Mouse (Mus musculus): ENCODE data around the gene Wwc2. TPM values are rescaled to one million over a fixed set of nuclear protein-coding genes. Genes with fewer than 3 reads are reported as not detected.
A peak's percentile ranks its signal among the peaks of the same experiment; 100 is the strongest.

Gene Wwc2
- polyA plus RNA-seq, 1 experiment from 2014 or later = 10.6 TPM

DNA sequence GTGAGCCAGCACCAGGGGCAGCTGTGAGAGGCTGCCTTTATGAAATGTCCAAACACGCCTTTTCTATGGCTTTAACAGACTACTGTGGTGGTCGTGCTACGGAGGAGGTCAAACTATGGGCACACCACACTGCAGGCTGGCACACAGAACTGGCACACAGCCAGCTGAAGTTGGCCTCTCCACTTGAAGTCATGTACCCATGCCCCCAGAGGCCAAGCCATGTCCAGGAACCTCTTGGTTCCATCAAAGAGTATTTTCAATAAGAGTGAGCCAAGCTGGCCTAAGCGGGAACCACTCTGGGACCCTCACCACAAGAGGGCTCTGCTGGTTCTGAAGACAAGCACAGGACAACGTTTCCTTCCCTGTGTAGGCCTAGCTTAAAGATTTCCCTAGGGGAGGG, 49.7 kb downstream of the Wwc2 start:
- ATAC-seq (replicated peaks; ENCODE audit: low FRiP score, low TSS enrichment, low read depth) (no peak), DNase-seq (ENCODE audit: low spot score) (no peak)
- Histone ChIP-seq H3K4me2 (ENCODE audit: low read length) (no peak overlapping the region), H3K36me3 (ENCODE audit: control insufficient read depth, insufficient read depth, low read length) (no peaks in the 10 kb centered on the region), H3K9ac (ENCODE audit: low read length) (no peak overlapping the region), H3K4me3 (ENCODE audit: low read depth, low read length) (no peak overlapping the region), H3K27me3 (replicated peaks; ENCODE audit: control insufficient read depth, insufficient read depth, low read length) (no peaks in the 10 kb centered on the region), H3K9me3 (ENCODE audit: control insufficient read depth, low read length) (no peaks in the 10 kb centered on the region), H3K4me1 (replicated peaks; ENCODE audit: control insufficient read depth, insufficient read depth, low read length) (peaks cover 12% of the 10 kb centered on the region; the same call in 1 of the 2 replicates), H3K27ac (ENCODE audit: low read depth) (no peak overlapping the region)
- 65% methylated on average over 5 of the region's 5 CpGs for WGBS

DNA sequence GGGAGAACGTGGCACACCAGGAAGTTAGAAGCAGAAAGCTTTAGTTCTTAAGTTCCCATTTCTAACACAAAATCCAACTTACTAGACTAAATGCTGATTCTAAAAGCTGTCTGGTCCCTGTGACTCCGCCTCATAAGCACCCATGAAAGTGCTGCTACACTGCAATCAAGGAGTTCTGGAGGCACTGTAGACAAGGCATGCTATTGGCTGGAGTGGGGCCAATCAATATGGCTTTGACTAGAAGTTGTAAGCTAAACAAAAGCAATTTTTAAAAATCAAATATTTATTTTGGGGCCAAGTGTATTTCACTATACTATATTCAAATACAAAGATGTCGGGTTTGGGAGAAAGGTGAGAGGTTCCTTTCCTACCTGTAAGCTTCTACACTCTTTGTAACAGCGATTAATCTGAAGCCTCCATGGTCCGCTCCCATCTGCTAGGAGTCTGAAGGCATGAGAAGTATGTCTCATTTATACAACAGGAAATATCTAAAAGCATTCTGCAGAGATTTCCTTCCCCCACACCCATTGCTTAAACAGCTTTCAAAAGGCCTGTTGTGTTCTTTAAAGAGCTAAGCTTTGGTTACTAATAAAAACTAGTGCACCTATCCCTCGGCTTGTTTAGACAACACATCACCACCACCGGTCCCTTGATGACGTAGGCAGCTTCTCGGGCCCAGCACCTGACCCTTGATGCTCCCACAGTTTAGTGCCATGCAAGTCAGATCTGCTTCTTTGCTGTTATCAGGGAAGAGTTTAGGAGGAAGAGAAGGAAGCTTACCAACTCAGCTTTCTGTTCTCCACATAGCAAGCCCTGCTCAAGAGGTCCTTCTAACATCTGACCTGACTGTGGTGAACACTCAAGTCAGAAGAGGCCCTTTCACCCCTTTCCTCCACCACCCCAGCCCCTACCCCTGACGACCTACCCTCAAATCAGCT, 50.5 kb downstream of the Wwc2 start:
- ATAC-seq (replicated peaks; ENCODE audit: low FRiP score, low TSS enrichment, low read depth) = no peak
- WGBS = 66% methylated on average over 10 of the region's 10 CpGs

DNA sequence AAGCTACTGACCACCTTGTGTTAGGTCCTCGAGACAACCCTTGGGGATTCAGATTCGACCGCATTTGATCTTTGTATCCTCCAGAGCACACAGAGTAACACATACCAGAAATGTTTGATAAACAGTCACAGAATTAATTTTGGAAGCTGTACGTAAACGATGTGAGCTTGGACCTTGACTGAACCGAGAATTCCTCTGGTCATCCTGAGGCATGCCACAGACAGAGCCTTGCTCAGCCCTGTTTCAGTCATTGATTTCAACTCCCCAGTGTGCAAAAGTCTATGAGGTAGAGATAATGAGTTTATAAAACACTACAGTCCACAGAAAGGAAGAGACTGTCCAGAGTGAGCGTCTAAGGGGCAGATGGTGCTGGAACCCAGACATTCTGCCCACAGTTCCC, 51.5 kb downstream of the Wwc2 start:
- no peak overlapping the region for H3K9ac ChIP-seq (ENCODE audit: low read length)

More for the DNA sequence above, 50.5 kb downstream of the Wwc2 start:
- no peak overlapping the region for H3K9ac ChIP-seq (ENCODE audit: low read length)
- H3K4me1 ChIP-seq (replicated peaks; ENCODE audit: control insufficient read depth, insufficient read depth, low read length) = peaks cover 12% of the 10 kb centered on the region; the same call in 1 of the 2 replicates
- H3K4me2 ChIP-seq (ENCODE audit: low read length) = no peak overlapping the region
- no peaks in the 10 kb centered on the region for H3K27me3 ChIP-seq (replicated peaks; ENCODE audit: control insufficient read depth, insufficient read depth, low read length)
- H3K36me3 ChIP-seq (ENCODE audit: control insufficient read depth, insufficient read depth, low read length) = no peaks in the 10 kb centered on the region
- 0 out of 2 replicates have a peak overlapping the region, but pooled peaks have one; percentile 2 for H3K27ac ChIP-seq (ENCODE audit: low read depth)
- no peak for DNase-seq (ENCODE audit: low spot score)
- no peak overlapping the region for H3K4me3 ChIP-seq (ENCODE audit: low read depth, low read length)
- H3K9me3 ChIP-seq (ENCODE audit: control insufficient read depth, low read length) = no peaks in the 10 kb centered on the region

DNA sequence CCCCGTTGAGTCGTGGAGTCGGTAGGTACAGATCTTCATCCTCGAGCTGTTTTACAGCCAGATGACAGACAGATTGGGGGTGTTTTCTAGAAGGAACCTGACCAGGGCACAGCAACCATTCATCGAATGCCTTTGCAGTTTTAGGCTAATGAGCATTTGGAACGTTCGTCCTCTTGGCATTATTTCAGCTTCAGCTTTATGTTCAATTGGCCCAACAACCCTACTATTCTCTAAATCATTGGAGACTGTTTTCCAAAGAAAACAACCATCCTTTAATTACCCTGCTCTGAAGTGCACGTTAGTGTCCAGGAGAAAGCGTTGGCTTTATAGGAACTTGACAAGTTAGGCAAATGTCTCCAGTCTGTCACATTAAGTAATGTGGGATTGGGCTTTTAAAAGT, 54.3 kb downstream of the Wwc2 start:
- no peak overlapping the region for H3K4me3 ChIP-seq (ENCODE audit: low read depth, low read length)
- no peak overlapping the region for H3K27ac ChIP-seq (ENCODE audit: low read depth)
- H3K4me1 ChIP-seq (replicated peaks; ENCODE audit: control insufficient read depth, insufficient read depth, low read length) = peaks cover 41% of the 10 kb centered on the region
- no peaks in the 10 kb centered on the region for H3K36me3 ChIP-seq (ENCODE audit: control insufficient read depth, insufficient read depth, low read length)
- H3K27me3 ChIP-seq (replicated peaks; ENCODE audit: control insufficient read depth, insufficient read depth, low read length) = no peaks in the 10 kb centered on the region
- H3K9me3 ChIP-seq (ENCODE audit: control insufficient read depth, low read length) = no peaks in the 10 kb centered on the region
- H3K9ac ChIP-seq (ENCODE audit: low read length) = no peak overlapping the region
- DNase-seq (ENCODE audit: low spot score) (no peak), ATAC-seq (replicated peaks; ENCODE audit: low FRiP score, low TSS enrichment, low read depth) (no peak)
- 62% methylated on average over 9 of the region's 9 CpGs for WGBS
- H3K4me2 ChIP-seq (ENCODE audit: low read length) = no peak overlapping the region

More for the DNA sequence above, 51.5 kb downstream of the Wwc2 start:
- no peaks in the 10 kb centered on the region for H3K9me3 ChIP-seq (ENCODE audit: control insufficient read depth, low read length)
- H3K4me1 ChIP-seq (replicated peaks; ENCODE audit: control insufficient read depth, insufficient read depth, low read length) = peaks cover 15% of the 10 kb centered on the region
- no peaks in the 10 kb centered on the region for H3K27me3 ChIP-seq (replicated peaks; ENCODE audit: control insufficient read depth, insufficient read depth, low read length)
- ATAC-seq (replicated peaks; ENCODE audit: low FRiP score, low TSS enrichment, low read depth) = no peak
- H3K4me3 ChIP-seq (ENCODE audit: low read depth, low read length) = no peak overlapping the region
- no peak for DNase-seq (ENCODE audit: low spot score)
- 48% methylated on average over 7 of the region's 7 CpGs for WGBS
- H3K36me3 ChIP-seq (ENCODE audit: control insufficient read depth, insufficient read depth, low read length) = no peaks in the 10 kb centered on the region
- no peak overlapping the region for H3K4me2 ChIP-seq (ENCODE audit: low read length)
- no peak overlapping the region for H3K27ac ChIP-seq (ENCODE audit: low read depth)

DNA sequence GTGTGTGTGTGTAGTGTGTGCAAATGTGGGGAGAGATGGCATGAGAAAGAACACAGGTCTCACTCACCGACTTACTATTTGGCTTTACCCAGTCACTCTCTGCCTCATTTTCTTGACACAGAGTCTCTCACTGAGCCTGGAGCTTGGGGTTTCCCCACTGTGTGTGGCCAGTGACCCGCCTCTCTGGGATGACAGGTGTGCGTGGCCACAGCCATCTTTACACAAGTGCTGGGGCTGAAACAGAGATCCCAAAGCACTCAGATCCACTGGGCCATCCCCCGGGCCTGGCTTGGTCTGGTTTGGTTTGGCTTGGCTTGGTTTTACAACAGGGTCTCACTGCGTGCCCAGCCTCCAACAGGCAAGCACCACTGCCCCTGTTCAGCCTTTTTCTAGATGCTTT, 55.3 kb downstream of the Wwc2 start:
- Histone ChIP-seq H3K9me3 (ENCODE audit: control insufficient read depth, low read length) (no peaks in the 10 kb centered on the region), H3K9ac (ENCODE audit: low read length) (no peak overlapping the region), H3K27me3 (replicated peaks; ENCODE audit: control insufficient read depth, insufficient read depth, low read length) (no peaks in the 10 kb centered on the region), H3K27ac (ENCODE audit: low read depth) (no peak overlapping the region), H3K4me2 (ENCODE audit: low read length) (no peak overlapping the region), H3K36me3 (ENCODE audit: control insufficient read depth, insufficient read depth, low read length) (no peaks in the 10 kb centered on the region), H3K4me1 (replicated peaks; ENCODE audit: control insufficient read depth, insufficient read depth, low read length) (peaks cover 45% of the 10 kb centered on the region), H3K4me3 (ENCODE audit: low read depth, low read length) (no peak overlapping the region)
- ATAC-seq (replicated peaks; ENCODE audit: low FRiP score, low TSS enrichment, low read depth) (no peak), DNase-seq (ENCODE audit: low spot score) (no peak)
- WGBS = 76% methylated on average over 5 of the region's 5 CpGs

DNA sequence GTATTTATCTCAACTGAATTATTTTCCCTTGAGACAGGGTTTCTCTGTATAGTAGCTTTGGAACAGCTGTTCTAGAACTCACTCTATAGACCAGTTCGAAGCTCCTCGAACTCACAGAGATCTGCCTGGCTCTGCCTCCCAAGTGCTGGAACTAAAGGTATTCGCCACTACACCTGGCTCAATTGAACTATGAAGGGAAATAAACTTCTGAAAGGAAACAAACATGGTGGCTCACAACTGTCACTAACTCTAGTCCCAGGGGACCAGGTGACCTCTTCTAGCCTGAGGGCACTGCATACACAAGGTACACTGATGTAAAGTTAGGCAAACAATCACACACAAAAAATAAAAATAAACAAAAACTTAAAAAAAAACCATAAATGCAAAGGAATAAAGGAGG, 57.6 kb downstream of the Wwc2 start:
- no peak for DNase-seq (ENCODE audit: low spot score)
- WGBS = 86% methylated on average over 3 of the region's 3 CpGs
- H3K4me1 ChIP-seq (replicated peaks; ENCODE audit: control insufficient read depth, insufficient read depth, low read length) = peaks cover 39% of the 10 kb centered on the region

DNA sequence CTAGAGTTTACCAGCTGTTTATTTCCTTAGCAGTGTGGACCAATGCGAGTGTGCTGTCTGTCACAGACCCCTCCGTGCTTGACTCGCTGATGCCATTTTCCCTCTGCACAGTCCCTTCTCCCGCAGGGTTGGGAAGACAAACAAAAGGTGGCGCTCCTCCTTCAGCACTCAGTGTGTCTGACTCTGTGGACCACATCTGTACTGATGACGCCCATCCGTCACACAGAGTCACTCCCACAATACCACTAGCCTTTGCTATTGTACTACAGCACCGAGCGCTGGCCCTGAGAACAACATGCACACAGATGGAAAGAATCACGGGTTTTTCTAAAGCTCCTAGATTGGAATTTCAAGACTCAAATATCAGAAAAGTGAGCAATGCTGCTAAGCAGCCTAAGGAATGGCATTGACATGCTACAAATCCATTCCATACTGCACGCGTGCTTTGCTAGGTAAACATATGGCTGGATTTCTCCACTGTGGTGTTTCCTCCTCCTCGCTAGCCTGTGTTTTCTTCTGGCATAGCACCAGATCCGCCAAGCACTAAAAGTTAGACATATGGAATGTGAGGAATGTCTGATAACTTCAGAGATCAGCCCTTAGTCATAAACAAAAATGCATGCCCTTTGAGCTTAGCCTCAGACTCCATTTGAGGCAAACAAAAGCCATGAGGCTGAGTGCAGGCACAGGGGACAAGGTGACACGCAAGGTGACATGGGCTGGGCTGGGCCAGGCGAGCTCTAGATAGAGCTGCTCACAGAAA, 58.5 kb downstream of the Wwc2 start:
- H3K4me2 ChIP-seq (ENCODE audit: low read length) = peak overlapping the region; percentile 44
- no peaks in the 10 kb centered on the region for H3K36me3 ChIP-seq (ENCODE audit: control insufficient read depth, insufficient read depth, low read length)
- WGBS = 19% methylated on average over 16 of the region's 16 CpGs
- peak overlapping the region; percentile 67 for H3K27ac ChIP-seq (ENCODE audit: low read depth)
- H3K9ac ChIP-seq (ENCODE audit: low read length) = no peak overlapping the region
- H3K4me1 ChIP-seq (replicated peaks; ENCODE audit: control insufficient read depth, insufficient read depth, low read length) = peaks cover 39% of the 10 kb centered on the region
- no peak overlapping the region for H3K4me3 ChIP-seq (ENCODE audit: low read depth, low read length)
- DNase-seq (ENCODE audit: low spot score) (no peak), ATAC-seq (replicated peaks; ENCODE audit: low FRiP score, low TSS enrichment, low read depth) (peak; percentile 65)
- no peaks in the 10 kb centered on the region for H3K27me3 ChIP-seq (replicated peaks; ENCODE audit: control insufficient read depth, insufficient read depth, low read length)
- no peaks in the 10 kb centered on the region for H3K9me3 ChIP-seq (ENCODE audit: control insufficient read depth, low read length)

More for the DNA sequence above, 57.6 kb downstream of the Wwc2 start:
- H3K4me2 ChIP-seq (ENCODE audit: low read length) = no peak overlapping the region
- no peak for ATAC-seq (replicated peaks; ENCODE audit: low FRiP score, low TSS enrichment, low read depth)
- no peaks in the 10 kb centered on the region for H3K36me3 ChIP-seq (ENCODE audit: control insufficient read depth, insufficient read depth, low read length)
- H3K9ac ChIP-seq (ENCODE audit: low read length) = no peak overlapping the region
- H3K4me3 ChIP-seq (ENCODE audit: low read depth, low read length) = no peak overlapping the region
- no peaks in the 10 kb centered on the region for H3K27me3 ChIP-seq (replicated peaks; ENCODE audit: control insufficient read depth, insufficient read depth, low read length)
- no peaks in the 10 kb centered on the region for H3K9me3 ChIP-seq (ENCODE audit: control insufficient read depth, low read length)
- H3K27ac ChIP-seq (ENCODE audit: low read depth) = no peak overlapping the region

DNA sequence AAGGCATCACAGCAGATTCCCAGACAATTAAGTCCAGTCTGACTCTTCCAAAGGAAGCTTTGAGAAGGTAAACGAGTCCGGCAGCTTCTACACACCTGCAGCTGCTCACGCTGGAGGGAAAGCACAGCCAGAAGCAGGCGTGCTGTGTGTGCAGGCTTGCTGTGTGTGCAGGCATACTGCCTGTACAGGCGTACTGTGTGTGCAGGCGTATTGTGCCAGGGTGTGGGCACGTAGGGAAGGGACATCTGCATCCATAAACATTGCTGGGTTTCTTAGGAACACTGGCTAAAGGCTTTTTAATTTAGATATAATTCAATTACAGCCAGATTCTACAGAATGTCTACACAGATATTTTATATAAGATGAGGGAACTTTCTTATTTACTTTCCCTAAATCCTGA, 59.4 kb downstream of the Wwc2 start:
- Histone ChIP-seq H3K36me3 (ENCODE audit: control insufficient read depth, insufficient read depth, low read length) (no peaks in the 10 kb centered on the region), H3K27ac (ENCODE audit: low read depth) (no peak overlapping the region), H3K9ac (ENCODE audit: low read length) (no peak overlapping the region), H3K27me3 (replicated peaks; ENCODE audit: control insufficient read depth, insufficient read depth, low read length) (no peaks in the 10 kb centered on the region), H3K4me3 (ENCODE audit: low read depth, low read length) (no peak overlapping the region), H3K9me3 (ENCODE audit: control insufficient read depth, low read length) (no peaks in the 10 kb centered on the region), H3K4me1 (replicated peaks; ENCODE audit: control insufficient read depth, insufficient read depth, low read length) (peaks cover 39% of the 10 kb centered on the region), H3K4me2 (ENCODE audit: low read length) (no peak overlapping the region)
- no peak for ATAC-seq (replicated peaks; ENCODE audit: low FRiP score, low TSS enrichment, low read depth)
- 62% methylated on average over 7 of the region's 7 CpGs for WGBS
- no peak for DNase-seq (ENCODE audit: low spot score)
